Mouse (Mus musculus): ENCODE data around the gene Mrpl41.

DNA sequence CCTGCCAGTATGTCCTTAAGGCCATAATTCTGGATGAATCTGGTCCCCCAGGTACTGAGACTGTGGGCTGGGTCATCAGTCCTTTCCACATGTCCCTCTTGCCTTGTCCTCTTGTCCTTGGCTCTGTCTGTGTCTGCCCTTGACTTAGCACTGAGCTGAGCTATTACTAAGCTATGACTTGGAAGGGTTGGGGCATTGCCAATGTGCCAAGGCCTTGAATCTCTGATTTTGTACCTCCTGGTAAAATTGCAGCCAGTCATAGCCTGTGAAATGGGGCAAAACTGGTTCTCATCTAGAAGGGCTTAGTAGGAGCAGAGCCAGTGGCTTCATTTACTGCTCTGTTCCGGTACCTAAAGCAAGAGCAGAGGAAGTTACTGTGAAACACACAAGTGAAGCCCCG, 21.6 kb upstream of the Mrpl41 start:
- TF ChIP-seq CTCF (conservative IDR thresholded peaks at IDR 0.05; ENCODE audit: low read length), result no peak
- no peak for TF ChIP-seq NANOG (IDR thresholded peaks at IDR 0.05; ENCODE audit: borderline replicate concordance, low read length)

All from E14TG2a.4 (cell line).